Mouse (Mus musculus): ENCODE results near the gene Olfr547. TPM values are rescaled to one million over a fixed set of nuclear protein-coding genes. Genes with fewer than 3 reads are reported as not detected.

Olfr547 gene
- polyA plus RNA-seq, 1 experiment from 2014 or later = not detected

GRCm38 (mm10) chr7:102575998-102576397, 41.4 kb downstream of the Olfr547 start:
- DNase-seq (ENCODE audit: low spot score) = no peak
- Histone ChIP-seq H3K36me3 (no peaks in the 10 kb centered on the region), H3K9me3 (no peaks in the 10 kb centered on the region), H3K4me3 (no peak overlapping the region), H3K27me3 (ENCODE audit: insufficient read depth, poor library complexity, severe bottlenecking) (no peaks in the 10 kb centered on the region), H3K27ac (no peak overlapping the region), H3K4me1 (replicated peaks) (peaks cover 5% of the 10 kb centered on the region)
- WGBS = 73% methylated on average over 6 of the region's 6 CpGs

Other genes with a start within 250 kb of the Olfr547 start
- gene Rrm1, start 93.1 kb upstream of the Olfr547 start, polyA plus RNA-seq (2016; fragmentation: Nextera tagmentation; extraction: Ambion mirVana) = 213 and 259 TPM in 2 replicates
- 0.40 and 0.67 TPM in 2 replicates for gene Olfr543, start 53.1 kb upstream of the Olfr547 start, polyA plus RNA-seq (2016; fragmentation: Nextera tagmentation; extraction: Ambion mirVana)
- gene Olfr544, start 46.4 kb upstream of the Olfr547 start, polyA plus RNA-seq (2016; fragmentation: Nextera tagmentation; extraction: Ambion mirVana) = 0.06 and 0.10 TPM in 2 replicates
- 0.11 and 0.29 TPM in 2 replicates for gene Olfr545, start 35.2 kb upstream of the Olfr547 start, polyA plus RNA-seq (2016; fragmentation: Nextera tagmentation; extraction: Ambion mirVana)
- gene Olfr548-ps1, start 6.1 kb downstream of the Olfr547 start, polyA plus RNA-seq (2016; fragmentation: Nextera tagmentation; extraction: Ambion mirVana) = not detected in 2 replicates
- gene Olfr549, start 15.1 kb downstream of the Olfr547 start, polyA plus RNA-seq (2016; fragmentation: Nextera tagmentation; extraction: Ambion mirVana) = not detected in 2 replicates
- gene Trim21, start 30.7 kb downstream of the Olfr547 start, polyA plus RNA-seq (2016; fragmentation: Nextera tagmentation; extraction: Ambion mirVana) = 0.37 and 0.42 TPM in 2 replicates
- gene Olfr550, start 36.7 kb downstream of the Olfr547 start, polyA plus RNA-seq (2016; fragmentation: Nextera tagmentation; extraction: Ambion mirVana) = not detected in 2 replicates
- gene Olfr551, start 57.1 kb downstream of the Olfr547 start, polyA plus RNA-seq (2016; fragmentation: Nextera tagmentation; extraction: Ambion mirVana) = not detected in 2 replicates
- gene Olfr552, start 63.0 kb downstream of the Olfr547 start, polyA plus RNA-seq (2016; fragmentation: Nextera tagmentation; extraction: Ambion mirVana) = not detected in 2 replicates
- not detected in 2 replicates for gene Olfr553, start 83.5 kb downstream of the Olfr547 start, polyA plus RNA-seq (2016; fragmentation: Nextera tagmentation; extraction: Ambion mirVana)
- not detected in 2 replicates for gene Olfr554, start 103.7 kb downstream of the Olfr547 start, polyA plus RNA-seq (2016; fragmentation: Nextera tagmentation; extraction: Ambion mirVana)
- gene Olfr555, start 124.1 kb downstream of the Olfr547 start, polyA plus RNA-seq (2016; fragmentation: Nextera tagmentation; extraction: Ambion mirVana) = not detected in 2 replicates
- not detected in 2 replicates for gene Olfr556, start 130.2 kb downstream of the Olfr547 start, polyA plus RNA-seq (2016; fragmentation: Nextera tagmentation; extraction: Ambion mirVana)
- gene Trim68, start 152.6 kb downstream of the Olfr547 start, polyA plus RNA-seq (2016; fragmentation: Nextera tagmentation; extraction: Ambion mirVana) = 9.6 and 9.9 TPM in 2 replicates
- not detected in 2 replicates for gene Olfr557, start 161.2 kb downstream of the Olfr547 start, polyA plus RNA-seq (2016; fragmentation: Nextera tagmentation; extraction: Ambion mirVana)
- gene Olfr558, start 167.5 kb downstream of the Olfr547 start, polyA plus RNA-seq (2016; fragmentation: Nextera tagmentation; extraction: Ambion mirVana) = 0.06 and 0.10 TPM in 2 replicates
- gene Olfr33, start 184.3 kb downstream of the Olfr547 start, polyA plus RNA-seq (2016; fragmentation: Nextera tagmentation; extraction: Ambion mirVana) = not detected in 2 replicates
- gene Olfr559, start 192.7 kb downstream of the Olfr547 start, polyA plus RNA-seq (2016; fragmentation: Nextera tagmentation; extraction: Ambion mirVana) = not detected in 2 replicates
- gene Olfr560, start 224.6 kb downstream of the Olfr547 start, polyA plus RNA-seq (2016; fragmentation: Nextera tagmentation; extraction: Ambion mirVana) = not detected in 2 replicates
- 0.07 TPM in 1 of 2 replicates, not detected in the other for gene Olfr78, start 224.7 kb downstream of the Olfr547 start, polyA plus RNA-seq (2016; fragmentation: Nextera tagmentation; extraction: Ambion mirVana)
- gene Olfr561, start 236.5 kb downstream of the Olfr547 start, polyA plus RNA-seq (2016; fragmentation: Nextera tagmentation; extraction: Ambion mirVana) = 0.24 TPM in 1 of 2 replicates, not detected in the other

Data from hindbrain, embryonic 10.5 days (tissue).